19 mouse cellular contexts compared by ENCODE assay signal in genomic region chr8:15487579-15487978, GRCm38 (mm10).
DNase-seq lines count a peak whose midpoint lies in the region; ATAC-seq and TF ChIP-seq lines count a peak whose summit lies in the region.
"Had no signal": no experiment of that assay in that cellular context is flagged by ENCODE, and none has a peak within 500 bp of the region (broad histone marks: within the 10 kb centered on the region; RNA-seq: fewer than 3 reads in every experiment).

No protein-coding gene starts in this region.

- H3K4me1 ChIP-seq in hindbrain, embryonic 14.5 days (replicated peaks; ENCODE audit: control insufficient read depth, insufficient read depth, low read length) = no peaks in the 10 kb centered on the region
- no peaks in the 10 kb centered on the region for H3K4me1 ChIP-seq in hindbrain, embryonic 16.5 days (ENCODE audit: control insufficient read depth, insufficient read depth, low read depth, low read length)
- no peaks in the 10 kb centered on the region for H3K4me1 ChIP-seq in midbrain, embryonic 14.5 days (ENCODE audit: control insufficient read depth, insufficient read depth, low read length)
- no peaks in the 10 kb centered on the region for H3K4me1 ChIP-seq in midbrain, embryonic 10.5 days
- H3K4me1 ChIP-seq in cerebellum, adult 2 months (ENCODE audit: control insufficient read depth, insufficient read depth, low read length) = no peaks in the 10 kb centered on the region
- H3K4me1 ChIP-seq: heart, embryonic 15.5 days; limb, embryonic 12.5 days; liver, embryonic 12.5 days had no signal

- H3K9ac ChIP-seq in hindbrain, embryonic 14.5 days = no peak overlapping the region
- no peak overlapping the region for H3K9ac ChIP-seq in hindbrain, embryonic 16.5 days (ENCODE audit: low read depth, low read length)
- H3K9ac ChIP-seq in midbrain, embryonic 14.5 days (replicated peaks; ENCODE audit: low read length) = no peak overlapping the region
- H3K9ac ChIP-seq: heart, embryonic 15.5 days; limb, embryonic 12.5 days; liver, embryonic 12.5 days had no signal

- no peak for TF ChIP-seq CTCF in cerebellum, adult 2 months (IDR thresholded peaks at IDR 0.05; ENCODE audit: borderline replicate concordance, insufficient read depth, low read depth, low read length)

- DNase-seq in hindbrain, embryonic 14.5 days (ENCODE audit: low spot score) = peak; percentile 67
- DNase-seq in midbrain, embryonic 14.5 days = peak; percentile 70
- DNase-seq in midbrain, embryonic 10.5 days (ENCODE audit: low spot score) = no peak
- DNase-seq in brain, adult 2 months (ENCODE audit: low read depth, low spot score) = peak; percentile 36
- DNase-seq in cerebellum, adult 2 months = no peak
- DNase-seq in right cerebral cortex, postnatal 4 days = no peak
- DNase-seq: adrenal gland, postnatal 36 days; heart, adult 18-20 months; kidney, adult 9 months; kidney, postnatal 36 days; layer of hippocampus, adult 9-11 months; lung, adult 2 months; lung, postnatal 4 days; thymus, postnatal 25 days had no signal

- no peak overlapping the region for H3K4me2 ChIP-seq in hindbrain, embryonic 14.5 days (replicated peaks)
- H3K4me2 ChIP-seq in hindbrain, embryonic 16.5 days (ENCODE audit: low read length) = no peak overlapping the region
- H3K4me2 ChIP-seq in midbrain, embryonic 14.5 days (ENCODE audit: low read length) = no peak overlapping the region
- H3K4me2 ChIP-seq: heart, embryonic 15.5 days; limb, embryonic 12.5 days; liver, embryonic 12.5 days had no signal

- no peak overlapping the region for H3K27ac ChIP-seq in hindbrain, embryonic 14.5 days
- H3K27ac ChIP-seq in hindbrain, embryonic 16.5 days (ENCODE audit: low read depth, low read length) = no peak overlapping the region
- no peak overlapping the region for H3K27ac ChIP-seq in midbrain, embryonic 14.5 days (replicated peaks; ENCODE audit: low read depth, low read length)
- H3K27ac ChIP-seq in midbrain, embryonic 10.5 days (replicated peaks) = no peak overlapping the region
- H3K27ac ChIP-seq in cerebellum, adult 2 months (ENCODE audit: insufficient read depth, low read length) = no peak overlapping the region
- H3K27ac ChIP-seq: heart, embryonic 15.5 days; limb, embryonic 12.5 days; liver, embryonic 12.5 days had no signal

- H3K36me3 ChIP-seq in hindbrain, embryonic 14.5 days (replicated peaks; ENCODE audit: control insufficient read depth, insufficient read depth) = no peaks in the 10 kb centered on the region
- no peaks in the 10 kb centered on the region for H3K36me3 ChIP-seq in hindbrain, embryonic 16.5 days (ENCODE audit: control insufficient read depth, insufficient read depth, low read length)
- H3K36me3 ChIP-seq in midbrain, embryonic 14.5 days (ENCODE audit: control insufficient read depth, insufficient read depth, low read length) = no peaks in the 10 kb centered on the region
- H3K36me3 ChIP-seq in midbrain, embryonic 10.5 days = no peaks in the 10 kb centered on the region
- H3K36me3 ChIP-seq: heart, embryonic 15.5 days; limb, embryonic 12.5 days; liver, embryonic 12.5 days had no signal

- no peak overlapping the region for H3K4me3 ChIP-seq in hindbrain, embryonic 14.5 days (replicated peaks; ENCODE audit: low read length)
- no peak overlapping the region for H3K4me3 ChIP-seq in hindbrain, embryonic 16.5 days (ENCODE audit: low read length)
- no peak overlapping the region for H3K4me3 ChIP-seq in midbrain, embryonic 14.5 days (replicated peaks; ENCODE audit: low read depth, low read length)
- no peak overlapping the region for H3K4me3 ChIP-seq in midbrain, embryonic 10.5 days
- H3K4me3 ChIP-seq in cerebellum, adult 2 months (replicated peaks; ENCODE audit: insufficient read depth, low read depth, low read length) = no peak overlapping the region
- H3K4me3 ChIP-seq: heart, embryonic 15.5 days; limb, embryonic 12.5 days; liver, embryonic 12.5 days; myocyte had no signal

- ATAC-seq in hindbrain, embryonic 14.5 days (ENCODE audit: low FRiP score) = no peak
- no peak for ATAC-seq in hindbrain, embryonic 16.5 days
- ATAC-seq in midbrain, embryonic 14.5 days (ENCODE audit: low FRiP score, low TSS enrichment) = no peak
- ATAC-seq: liver, embryonic 12.5 days had no signal

- H3K9me3 ChIP-seq in hindbrain, embryonic 14.5 days (ENCODE audit: control insufficient read depth, low read length) = no peaks in the 10 kb centered on the region
- H3K9me3 ChIP-seq in hindbrain, embryonic 16.5 days (ENCODE audit: control insufficient read depth, low read length) = no peaks in the 10 kb centered on the region
- no peaks in the 10 kb centered on the region for H3K9me3 ChIP-seq in midbrain, embryonic 14.5 days (ENCODE audit: control insufficient read depth, low read length)
- H3K9me3 ChIP-seq in midbrain, embryonic 10.5 days (replicated peaks) = no peaks in the 10 kb centered on the region
- H3K9me3 ChIP-seq: heart, embryonic 15.5 days; limb, embryonic 12.5 days; liver, embryonic 12.5 days had no signal

- 61% methylated on average over 5 of the region's 5 CpGs for WGBS in hindbrain, embryonic 14.5 days
- 70% methylated on average over 5 of the region's 5 CpGs for WGBS in hindbrain, embryonic 16.5 days
- WGBS in midbrain, embryonic 14.5 days = 68% methylated on average over 5 of the region's 5 CpGs
- 70% methylated on average over 5 of the region's 5 CpGs for WGBS in midbrain, embryonic 10.5 days
- WGBS in cerebellum, adult 2 months = 57% methylated on average over 5 of the region's 5 CpGs

- TF ChIP-seq POLR2A in cerebellum, adult 2 months (IDR thresholded peaks at IDR 0.05; ENCODE audit: borderline replicate concordance, insufficient read depth, low read length) = no peak

- H3K27me3 ChIP-seq in hindbrain, embryonic 14.5 days (ENCODE audit: control insufficient read depth, insufficient read depth, low read length) = no peaks in the 10 kb centered on the region
- no peaks in the 10 kb centered on the region for H3K27me3 ChIP-seq in hindbrain, embryonic 16.5 days (replicated peaks; ENCODE audit: control insufficient read depth, insufficient read depth, low read length)
- H3K27me3 ChIP-seq in midbrain, embryonic 14.5 days (ENCODE audit: control insufficient read depth, insufficient read depth, low read length) = no peaks in the 10 kb centered on the region
- H3K27me3 ChIP-seq in midbrain, embryonic 10.5 days (ENCODE audit: low read depth, poor library complexity, severe bottlenecking) = no peaks in the 10 kb centered on the region
- H3K27me3 ChIP-seq in cerebellum, adult 2 months (ENCODE audit: control insufficient read depth, insufficient read depth, low read length) = no peaks in the 10 kb centered on the region
- H3K27me3 ChIP-seq: heart, embryonic 15.5 days; limb, embryonic 12.5 days; liver, embryonic 12.5 days had no signal

Comparison
In these comparisons a context has a peak if more than half of its experiments do, and no peak if none do; other contexts are left out.
1. DNase-seq: peak in hindbrain, embryonic 14.5 days (single experiment), midbrain, embryonic 14.5 days (single experiment) and brain, adult 2 months (single experiment); none in midbrain, embryonic 10.5 days (single experiment), cerebellum, adult 2 months (0 of 2) and right cerebral cortex, postnatal 4 days (single experiment).